Mouse (Mus musculus): ENCODE data around the gene Ppt2.

Ppt2 gene

DNA sequence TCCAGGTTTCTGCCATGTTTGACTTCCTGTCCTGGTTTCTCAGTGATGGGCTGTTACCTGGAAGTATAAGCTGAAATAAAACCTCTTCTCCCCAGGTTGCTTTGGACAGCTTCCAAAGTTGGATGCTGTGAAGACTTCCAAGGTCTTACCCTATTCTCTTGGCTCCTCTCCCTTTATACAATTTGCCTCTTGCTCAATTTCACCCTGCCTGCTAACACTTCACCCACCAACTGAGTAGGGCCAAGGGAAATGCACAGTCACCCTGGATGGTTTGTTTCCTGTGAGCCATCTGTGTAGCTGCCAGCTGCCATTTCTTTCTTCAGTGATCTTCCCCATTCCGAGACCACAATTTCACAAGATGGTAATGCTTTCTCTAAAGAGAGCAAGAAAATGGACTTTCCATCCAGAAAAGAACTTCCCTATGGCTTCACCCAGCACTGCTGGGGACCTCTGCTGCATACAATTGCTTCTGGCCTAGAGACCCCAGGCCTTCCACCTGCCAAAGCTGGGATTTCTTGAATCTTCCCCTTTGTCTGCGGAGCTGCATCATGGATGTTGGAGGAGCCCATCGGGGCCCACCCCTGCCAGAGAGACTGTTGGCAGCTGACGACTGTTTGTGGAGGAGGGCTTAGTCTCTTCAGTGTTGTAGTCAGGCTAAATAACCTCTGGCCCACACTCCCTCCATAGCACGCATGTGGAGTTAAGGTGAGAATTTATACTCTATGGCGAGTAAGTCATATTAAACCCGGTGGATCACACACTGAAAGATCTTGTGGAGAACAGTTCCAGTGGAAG lies 11.3 kb upstream of the Ppt2 start:
- DNase-seq (ENCODE audit: low spot score in 2 of 2), result no peak

GRCm38 (mm10) chr17:34637459-34637858 lies 9.1 kb upstream of the Ppt2 start:
- no peak for DNase-seq (ENCODE audit: low spot score in 2 of 2)

DNA sequence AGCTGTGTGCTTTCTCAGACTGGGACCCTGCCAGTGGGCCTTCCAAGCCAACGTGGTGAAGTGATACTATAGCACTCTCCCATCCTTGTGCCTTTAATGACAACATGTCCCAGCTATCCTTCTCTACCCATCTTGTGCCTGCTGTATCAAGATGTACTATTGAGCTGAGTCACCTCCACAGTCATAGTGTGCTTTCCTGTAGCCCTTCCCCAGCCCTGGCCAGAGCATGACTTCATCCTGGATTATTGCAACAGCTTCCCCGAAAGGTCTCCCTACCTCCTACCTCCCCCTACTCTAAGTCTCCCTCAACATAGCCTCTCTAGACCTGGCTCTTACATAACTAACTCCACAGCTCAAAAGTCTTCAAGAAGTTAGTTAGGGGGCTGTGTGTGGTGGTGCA lies 7.4 kb upstream of the Ppt2 start:
- DNase-seq (ENCODE audit: low spot score in 2 of 2), result no peak

- peak; percentile 84 to 89 for DNase-seq (ENCODE audit: low spot score in 2 of 2)
Observed at GRCm38 (mm10) chr17:34632261-34632691, 4.0 kb upstream of the Ppt2 start.

GRCm38 (mm10) chr17:34631647-34632046 lies 3.3 kb upstream of the Ppt2 start:
- no peak for DNase-seq (ENCODE audit: low spot score in 2 of 2)

DNA sequence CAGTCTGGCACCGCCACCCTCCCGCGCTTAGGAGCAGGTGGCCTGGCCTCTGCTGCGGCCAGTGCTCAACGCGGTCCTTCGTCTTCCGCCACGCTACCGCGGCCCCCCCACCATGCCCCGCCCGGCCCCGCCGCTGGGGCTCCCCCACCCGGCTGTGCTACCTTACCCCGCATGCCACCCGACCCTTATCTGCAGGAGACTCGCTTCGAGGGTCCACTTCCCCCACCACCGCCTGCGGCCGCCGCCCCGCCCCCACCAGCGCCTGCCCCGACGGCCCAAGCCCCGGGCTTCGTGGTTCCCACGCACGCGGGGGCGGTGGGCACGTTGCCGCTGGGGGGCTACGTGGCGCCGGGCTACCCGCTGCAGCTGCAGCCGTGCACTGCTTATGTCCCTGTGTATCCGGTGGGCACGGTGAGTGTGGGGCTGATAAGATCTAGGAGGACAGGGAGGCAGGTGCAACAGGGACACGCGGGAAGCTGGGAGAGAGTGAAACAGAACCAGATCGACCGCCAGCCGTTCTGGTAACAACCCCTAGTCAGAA lies 2.5 kb upstream of the Ppt2 start:
- DNase-seq (ENCODE audit: low spot score in 2 of 2), result no peak

GRCm38 (mm10) chr17:34629796-34630603 lies 1.7 kb upstream of the Ppt2 start:
- no peak for DNase-seq (ENCODE audit: low spot score in 2 of 2)

DNA sequence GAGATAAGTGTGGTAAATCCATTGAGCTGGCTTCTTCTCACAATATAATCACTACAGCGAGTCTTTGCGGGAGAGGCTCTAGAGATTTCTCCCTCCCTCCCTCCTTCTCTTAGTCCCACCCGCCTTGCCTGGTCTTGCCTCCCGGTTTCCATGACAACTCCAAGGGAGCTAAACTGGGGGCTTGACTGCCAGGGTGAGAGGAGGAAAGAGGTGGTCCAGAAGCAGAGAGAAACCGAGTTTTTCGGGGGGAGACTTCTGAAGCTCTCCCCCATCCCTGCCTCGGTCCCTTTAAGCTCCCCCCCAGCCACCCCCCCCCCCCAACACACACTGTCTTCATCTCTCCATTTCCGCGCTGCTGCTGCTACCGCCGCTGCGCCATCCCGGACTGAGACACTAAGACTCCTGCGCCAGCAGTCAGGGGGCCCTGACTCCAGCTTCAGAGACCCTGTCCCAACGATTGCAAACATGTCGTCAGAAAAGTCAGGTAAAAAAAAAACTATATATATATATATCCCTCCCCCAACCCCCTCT lies 976 bp upstream of the Ppt2 start, which contains the start of gene Prrt1:
Gene Prrt1 (plus strand): TSS at position 313 of the 531 bp plus-strand sequence.
- peak in 1 of 2 experiments; percentile 77 for DNase-seq (ENCODE audit: low spot score in 2 of 2)

GRCm38 (mm10) chr17:34628644-34628967 lies 296 bp upstream of the Ppt2 start:
- no peak for DNase-seq (ENCODE audit: low spot score in 2 of 2)

DNA sequence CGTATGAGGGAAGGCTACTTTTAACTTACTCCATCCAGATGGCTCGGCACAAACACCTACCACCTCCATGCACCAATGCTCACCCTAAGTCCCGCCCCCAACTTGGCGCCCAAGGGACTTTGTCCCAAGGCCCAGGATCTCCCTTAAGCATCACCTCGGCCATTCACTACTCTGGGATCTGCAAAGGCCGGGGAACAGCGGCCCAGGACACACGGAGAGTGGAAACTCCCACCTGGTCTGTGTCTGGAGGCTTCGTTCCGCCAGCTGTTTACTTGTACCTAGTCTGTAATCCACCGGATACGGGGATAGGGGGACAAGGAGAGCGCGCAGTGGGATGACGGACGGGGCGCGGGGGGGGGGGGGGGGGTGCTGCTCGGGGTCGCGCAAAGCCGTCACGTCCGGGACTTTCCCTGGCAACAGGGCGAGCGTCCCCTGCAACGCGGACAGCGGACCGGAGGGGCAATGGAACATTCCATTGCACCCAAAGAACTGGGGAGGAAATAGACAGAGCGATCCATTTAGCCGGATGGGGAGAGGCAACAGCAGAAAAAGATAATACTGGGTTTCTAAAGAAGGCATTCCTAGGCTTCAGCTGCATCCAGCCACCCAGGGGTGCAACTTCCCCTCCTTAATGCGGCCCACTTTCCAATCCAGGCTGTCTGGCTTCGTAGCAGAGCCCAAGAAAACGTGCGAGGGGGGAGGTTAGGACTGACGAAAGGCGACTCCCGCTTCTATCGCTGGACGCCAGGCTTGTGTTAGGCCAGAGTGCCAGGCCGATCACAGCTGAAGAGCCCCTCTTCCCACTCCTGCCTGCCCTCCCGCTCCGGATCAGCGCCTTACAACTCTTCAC lies 992 bp downstream of the Ppt2 start:
- DNase-seq (ENCODE audit: low spot score in 2 of 2), result peak; percentile 83 to 84

DNA sequence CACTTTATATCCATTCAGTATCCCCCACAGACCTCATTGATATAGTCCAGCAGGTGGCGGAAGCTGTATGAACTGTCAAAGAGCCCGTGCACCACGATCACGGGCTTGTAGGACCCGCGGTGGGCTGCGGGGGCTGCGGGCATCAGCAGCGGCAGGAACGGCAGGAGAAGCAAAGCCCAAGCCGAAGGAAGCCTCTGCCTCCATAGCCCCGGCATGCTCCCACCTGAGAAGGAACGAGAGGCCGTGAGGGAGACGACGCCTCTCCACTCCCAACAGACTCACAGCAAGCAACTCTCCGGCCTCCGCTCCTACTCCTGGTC lies 1.6 kb downstream of the Ppt2 start:
- DNase-seq (ENCODE audit: low spot score in 2 of 2), result no peak

GRCm38 (mm10) chr17:34626062-34626772 lies 2.1 kb downstream of the Ppt2 start:
- no peak for DNase-seq (ENCODE audit: low spot score in 2 of 2)

DNA sequence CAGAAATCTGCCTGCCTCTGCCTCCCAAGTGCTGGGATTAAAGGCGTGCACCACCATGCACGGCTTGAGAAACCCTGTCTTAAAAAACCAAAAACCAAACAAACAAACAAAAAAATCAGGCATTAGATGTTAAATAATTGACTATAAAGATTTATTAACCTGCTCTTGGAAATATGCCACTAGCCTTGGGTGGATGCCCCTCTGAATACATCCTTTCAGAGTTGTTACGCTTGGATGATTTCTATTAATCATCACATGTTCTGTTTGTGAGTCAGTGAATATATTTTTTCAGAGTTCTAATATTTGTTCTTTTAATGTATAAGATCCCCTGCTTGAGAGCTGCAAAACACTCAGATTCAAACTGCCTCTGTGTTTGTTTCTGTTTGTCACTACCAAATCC lies 3.3 kb downstream of the Ppt2 start:
- DNase-seq (ENCODE audit: low spot score in 2 of 2), result no peak

DNA sequence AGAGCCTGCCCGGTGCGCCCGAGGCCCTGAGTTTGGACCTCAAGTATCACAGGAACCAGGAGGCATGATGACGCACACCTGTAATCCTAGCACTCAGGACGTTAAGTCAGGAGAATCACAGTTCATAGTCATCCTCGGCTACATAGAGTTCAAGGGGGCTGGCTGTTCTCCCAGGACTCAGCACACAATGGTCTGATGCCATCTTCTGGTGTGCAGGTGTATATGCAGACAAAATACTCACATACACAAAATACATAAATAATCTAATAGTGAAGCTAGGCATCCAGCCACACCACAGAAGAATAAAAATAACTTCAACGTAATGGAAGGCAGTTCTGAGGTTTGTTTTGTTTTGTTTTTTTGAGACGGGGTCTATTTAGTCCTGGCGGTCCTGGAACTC lies 5.1 kb downstream of the Ppt2 start:
- no peak for DNase-seq (ENCODE audit: low spot score in 2 of 2)

DNA sequence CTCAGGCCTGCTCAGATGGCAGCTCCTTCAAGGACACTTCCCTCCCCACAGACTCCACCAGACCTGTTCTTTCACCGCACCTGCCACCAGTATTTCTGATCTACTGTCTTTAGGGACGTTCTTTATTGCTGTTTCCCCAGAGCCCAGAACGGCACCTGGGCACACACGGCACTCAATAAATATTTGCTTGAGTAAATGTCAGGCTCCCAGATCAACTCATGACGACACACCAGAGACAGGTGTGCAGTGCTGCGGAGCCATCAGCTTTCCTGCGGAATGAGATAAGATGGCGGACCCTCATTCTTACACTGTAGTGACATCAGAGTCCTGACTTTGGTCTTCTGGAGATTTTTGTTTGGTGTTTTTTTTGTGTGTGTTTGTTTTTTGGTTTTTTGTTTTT lies 7.3 kb downstream of the Ppt2 start:
- DNase-seq (ENCODE audit: low spot score in 2 of 2), result no peak

DNA sequence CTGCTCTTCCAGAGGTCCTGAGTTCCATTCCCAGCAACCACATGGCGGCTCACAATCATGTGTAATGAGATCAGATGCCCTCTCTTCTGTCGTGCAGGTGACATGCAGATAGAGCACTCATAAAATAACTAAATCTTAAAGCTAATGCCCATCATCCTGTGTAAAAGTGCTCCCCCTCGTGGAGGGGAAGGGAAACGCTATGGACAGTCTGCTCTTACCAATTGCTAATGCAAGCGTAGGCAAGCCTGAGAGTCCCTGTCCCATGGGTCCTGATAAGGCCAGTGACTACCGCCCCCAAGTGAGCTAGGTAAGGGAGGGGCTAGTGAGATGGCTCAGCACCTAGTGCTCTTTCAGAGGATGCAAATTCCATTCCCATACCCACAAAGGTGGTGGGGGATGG lies 9.3 kb downstream of the Ppt2 start:
- no peak for DNase-seq (ENCODE audit: low spot score in 2 of 2)

DNA sequence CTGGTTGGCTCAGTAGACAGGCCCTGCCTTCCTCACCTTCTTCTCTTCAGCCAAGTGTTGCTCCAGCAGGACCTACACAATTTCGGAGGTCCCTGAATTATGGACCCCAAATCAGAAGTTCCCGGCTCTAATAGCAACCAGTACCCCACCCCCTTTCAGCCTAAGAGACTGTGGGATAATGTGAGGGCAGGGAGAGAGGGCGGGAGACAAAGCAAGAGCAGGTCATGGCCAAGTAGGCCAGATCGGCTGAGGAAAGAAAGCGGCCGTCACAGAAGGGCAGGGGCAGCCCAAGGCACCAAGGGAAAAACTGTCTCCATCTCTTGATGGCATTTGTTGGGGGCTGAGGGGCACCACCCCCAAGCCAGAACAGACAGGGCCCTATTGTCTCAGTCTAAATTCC lies 12.4 kb downstream of the Ppt2 start, which contains the start of gene Egfl8:
Gene Egfl8 (minus strand): TSS at position 101 of the 400 bp plus-strand sequence.
- no peak for DNase-seq (ENCODE audit: low spot score in 2 of 2)

DNA sequence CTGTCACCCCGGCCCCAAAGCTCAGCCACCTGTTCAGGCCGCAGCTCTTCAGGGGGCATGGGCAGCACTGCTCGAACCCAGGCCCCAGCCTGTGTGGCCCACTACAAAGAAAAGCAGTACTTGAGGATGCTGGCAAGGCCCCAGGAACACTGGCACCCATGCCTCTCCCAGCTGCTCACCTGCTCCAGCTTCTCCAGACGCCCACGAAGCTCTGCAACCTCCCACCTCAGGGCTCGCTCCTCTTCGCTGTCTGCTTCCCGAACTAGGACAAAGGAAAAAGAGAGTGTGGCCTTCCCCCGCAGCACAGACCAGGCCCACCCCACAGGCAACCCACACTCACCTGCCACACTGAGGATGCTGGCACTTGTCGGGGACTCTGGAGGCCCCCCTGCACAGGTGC lies 14.5 kb downstream of the Ppt2 start:
- DNase-seq (ENCODE audit: low spot score in 2 of 2), result no peak

DNA sequence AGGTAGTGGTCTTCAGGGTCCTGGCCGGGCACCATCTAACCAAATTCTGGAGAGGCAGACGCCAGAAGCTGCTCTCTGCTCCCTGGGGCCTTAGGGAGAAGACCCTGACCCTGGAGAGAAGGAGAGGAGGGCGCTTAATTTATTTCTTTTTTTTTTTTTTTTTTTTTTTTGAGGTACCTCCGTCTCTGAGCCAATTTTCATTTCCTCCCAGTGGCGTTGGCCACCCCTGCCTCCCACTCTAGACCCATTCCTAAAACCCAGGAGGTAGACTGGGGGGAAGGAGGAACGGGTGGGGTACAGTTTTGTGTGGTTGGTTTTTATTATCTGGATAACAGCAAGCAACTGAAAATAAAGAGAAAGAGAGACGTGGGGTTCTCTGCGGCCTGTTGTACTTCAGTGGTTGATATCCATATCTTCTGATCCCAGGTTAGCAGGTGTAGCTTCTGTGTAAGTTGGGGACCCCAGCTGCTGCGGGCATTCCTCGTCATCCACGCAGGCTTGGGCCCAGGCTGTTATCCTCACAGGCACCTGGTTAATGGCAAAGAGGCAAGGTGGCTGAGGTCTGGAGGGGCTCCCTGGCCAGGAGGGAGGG lies 15.2 kb downstream of the Ppt2 start:
- no peak for DNase-seq (ENCODE audit: low spot score in 2 of 2)

DNA sequence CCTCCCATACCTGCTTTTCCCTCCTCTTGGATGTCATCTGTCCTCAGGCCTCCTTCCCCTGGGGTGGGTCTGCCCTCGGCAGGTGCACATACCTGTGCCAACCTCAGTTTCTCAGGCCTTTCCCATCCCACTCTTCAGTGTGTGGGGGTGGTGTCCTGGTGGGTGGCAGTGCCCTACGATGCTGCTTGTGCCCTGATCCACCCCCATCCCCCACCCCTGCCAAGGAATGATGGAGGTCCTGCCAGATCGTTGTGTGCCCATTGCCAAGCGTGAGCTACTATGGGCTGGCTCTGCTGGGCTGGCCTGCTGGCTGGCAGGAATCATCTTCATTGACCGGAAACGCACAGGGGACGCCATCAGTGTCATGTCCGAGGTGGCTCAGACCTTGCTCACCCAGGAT lies 17.3 kb downstream of the Ppt2 start:
- no peak for DNase-seq (ENCODE audit: low spot score in 2 of 2)

GRCm38 (mm10) chr17:34607997-34608396 lies 20.3 kb downstream of the Ppt2 start:
- no peak for DNase-seq (ENCODE audit: low spot score in 2 of 2)

All from right cerebral cortex, postnatal 36 days (tissue).